Mouse (Mus musculus) naive thymus-derived CD4-positive, alpha-beta T cell, adult 2 months (primary cell): ENCODE results near the gene Idh2.
A peak's percentile ranks its signal among the peaks of the same experiment; 100 is the strongest.

Source experiments
- DNase-seq: peaks from one replicate; pipeline ENCODE4 v3.0.0-alpha.2; 2011; ENCODE audit warnings: low read depth

Gene Idh2

DNA sequence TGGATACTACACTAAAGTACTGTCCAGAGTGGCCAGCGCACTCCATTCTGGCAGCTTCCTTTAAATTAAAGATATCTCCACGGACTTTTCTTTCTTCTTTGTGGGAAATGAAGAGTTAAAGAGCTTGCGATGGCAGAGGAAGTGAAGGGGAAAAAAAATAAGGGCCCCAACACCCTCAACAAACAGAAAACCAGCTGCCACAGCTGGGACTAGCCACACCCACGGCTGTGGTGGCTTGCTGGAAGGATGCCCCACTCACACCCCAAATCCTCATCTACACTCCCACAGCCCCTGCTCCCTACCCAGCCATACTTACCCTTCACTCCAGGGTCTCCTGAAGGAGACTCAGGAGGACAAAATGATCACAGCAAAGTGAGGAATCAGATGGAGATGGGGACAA is 7.9 kb upstream of the Idh2 start:
- DNase-seq: peak; percentile 63

DNA sequence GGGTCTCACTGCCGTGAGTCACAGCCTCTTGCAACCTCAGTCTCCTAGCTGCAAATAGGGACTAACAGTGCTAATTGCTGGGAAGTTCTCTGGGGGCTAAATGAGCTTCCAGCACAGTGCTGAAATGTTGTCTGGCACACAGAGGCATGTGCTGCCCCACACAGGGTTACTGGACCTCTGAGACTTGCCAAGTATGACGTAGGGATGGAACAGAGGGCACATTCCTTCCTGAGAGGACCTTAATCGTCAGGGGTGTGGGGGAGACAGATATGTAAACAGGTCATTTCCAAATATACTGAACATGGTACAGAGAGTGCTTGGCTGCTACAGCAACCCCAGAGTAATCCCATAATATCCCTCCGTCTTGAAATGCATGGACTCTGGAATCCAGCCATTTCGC is 5.9 kb upstream of the Idh2 start:
- DNase-seq: no peak

DNA sequence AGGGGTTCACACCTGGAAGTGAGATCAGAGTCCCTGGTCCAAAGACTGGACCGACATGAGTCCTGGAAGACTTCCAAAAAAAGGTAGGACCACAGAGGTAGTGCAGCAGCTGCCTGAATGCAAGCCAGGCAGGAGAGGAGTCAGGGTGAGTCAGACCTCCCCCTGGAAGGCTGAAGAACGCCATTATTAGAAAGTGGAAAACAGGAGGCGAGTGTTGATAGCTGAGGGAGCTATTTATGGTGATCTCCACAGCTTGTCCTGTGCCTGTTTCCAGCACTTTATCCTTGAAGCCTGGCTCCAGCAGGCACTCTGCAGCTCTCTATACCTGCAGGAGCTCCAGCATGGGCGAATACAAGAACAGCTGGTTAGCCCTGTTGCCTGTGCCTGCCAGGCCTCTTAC is 4.0 kb upstream of the Idh2 start:
- DNase-seq: no peak

DNA sequence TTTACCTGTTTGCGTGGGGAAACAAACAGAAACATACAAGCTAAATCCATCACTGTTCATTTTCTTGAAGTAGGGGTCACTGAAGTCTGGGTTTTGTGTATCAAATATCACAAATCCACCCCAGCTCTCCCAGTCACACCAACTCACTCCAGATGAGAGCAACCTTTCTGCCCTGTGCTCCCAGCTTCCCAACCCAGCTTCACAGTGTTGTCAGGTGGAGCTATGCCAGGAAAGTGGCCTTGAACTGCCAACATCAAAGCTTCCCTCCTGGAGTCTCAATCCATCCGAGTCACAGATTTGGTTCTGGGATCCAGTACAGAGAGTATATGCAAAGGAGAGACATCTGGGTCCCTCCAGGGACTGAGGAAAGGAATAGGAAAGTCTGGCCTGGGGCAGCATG is 966 bp upstream of the Idh2 start:
- no peak for DNase-seq

DNA sequence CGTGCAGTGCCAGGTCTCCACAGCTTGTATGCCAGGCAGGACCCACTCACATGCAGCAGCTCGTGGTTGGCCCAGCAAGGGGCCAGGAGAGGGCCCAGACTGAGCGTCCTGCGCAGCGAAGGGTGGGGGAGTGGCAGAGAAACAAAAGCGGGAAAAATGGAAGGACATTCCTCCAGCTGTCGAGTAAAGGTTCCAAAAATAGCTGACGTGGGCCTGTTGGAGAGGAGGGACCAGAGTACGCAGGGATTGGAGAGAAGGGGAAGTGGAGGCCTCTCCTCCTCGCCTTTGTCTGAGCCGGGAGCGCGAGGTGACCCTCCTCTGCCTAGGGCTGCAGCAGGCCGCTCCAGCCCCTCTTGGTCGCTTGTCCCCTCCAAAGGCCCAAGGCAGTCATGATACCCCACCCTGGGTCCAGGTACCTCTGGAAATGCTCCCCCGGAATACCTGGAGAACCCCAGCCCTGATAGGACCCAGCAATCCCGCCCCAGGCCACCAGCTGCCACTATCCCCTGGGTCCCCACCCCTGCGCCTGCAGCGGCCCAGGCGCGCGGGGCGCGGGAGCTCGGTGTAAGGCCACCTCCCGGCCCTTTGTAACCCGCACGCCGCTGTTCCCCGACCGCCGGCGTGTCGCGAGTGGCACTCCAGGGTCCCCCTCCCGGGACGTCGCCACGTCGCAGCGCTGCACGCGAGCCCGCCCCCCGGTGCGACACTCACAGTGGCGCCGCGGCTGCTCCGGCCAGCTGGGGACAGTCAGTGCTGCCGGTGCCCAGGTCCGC is 555 bp downstream of the Idh2 start:
- no peak for DNase-seq

DNA sequence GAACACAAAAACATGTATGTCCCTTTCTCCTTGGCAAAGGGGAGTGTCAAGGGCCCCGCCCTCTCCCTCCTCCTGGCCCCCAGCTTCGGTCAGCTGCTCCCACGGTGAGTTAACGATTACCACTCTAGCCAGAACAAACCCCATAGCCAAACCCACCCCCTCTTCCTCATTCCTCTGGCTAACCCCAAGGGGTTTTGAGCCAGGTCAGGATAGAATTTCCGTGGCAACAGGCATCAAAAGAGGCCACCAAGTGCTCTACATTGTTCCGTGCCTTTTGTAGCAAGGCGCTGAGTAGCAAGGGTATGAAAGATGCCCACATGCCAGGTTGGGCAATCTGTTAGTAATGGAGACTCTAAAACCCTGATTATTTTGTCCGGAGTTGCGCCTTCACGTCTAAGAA is 1.2 kb downstream of the Idh2 start:
- no peak for DNase-seq

DNA sequence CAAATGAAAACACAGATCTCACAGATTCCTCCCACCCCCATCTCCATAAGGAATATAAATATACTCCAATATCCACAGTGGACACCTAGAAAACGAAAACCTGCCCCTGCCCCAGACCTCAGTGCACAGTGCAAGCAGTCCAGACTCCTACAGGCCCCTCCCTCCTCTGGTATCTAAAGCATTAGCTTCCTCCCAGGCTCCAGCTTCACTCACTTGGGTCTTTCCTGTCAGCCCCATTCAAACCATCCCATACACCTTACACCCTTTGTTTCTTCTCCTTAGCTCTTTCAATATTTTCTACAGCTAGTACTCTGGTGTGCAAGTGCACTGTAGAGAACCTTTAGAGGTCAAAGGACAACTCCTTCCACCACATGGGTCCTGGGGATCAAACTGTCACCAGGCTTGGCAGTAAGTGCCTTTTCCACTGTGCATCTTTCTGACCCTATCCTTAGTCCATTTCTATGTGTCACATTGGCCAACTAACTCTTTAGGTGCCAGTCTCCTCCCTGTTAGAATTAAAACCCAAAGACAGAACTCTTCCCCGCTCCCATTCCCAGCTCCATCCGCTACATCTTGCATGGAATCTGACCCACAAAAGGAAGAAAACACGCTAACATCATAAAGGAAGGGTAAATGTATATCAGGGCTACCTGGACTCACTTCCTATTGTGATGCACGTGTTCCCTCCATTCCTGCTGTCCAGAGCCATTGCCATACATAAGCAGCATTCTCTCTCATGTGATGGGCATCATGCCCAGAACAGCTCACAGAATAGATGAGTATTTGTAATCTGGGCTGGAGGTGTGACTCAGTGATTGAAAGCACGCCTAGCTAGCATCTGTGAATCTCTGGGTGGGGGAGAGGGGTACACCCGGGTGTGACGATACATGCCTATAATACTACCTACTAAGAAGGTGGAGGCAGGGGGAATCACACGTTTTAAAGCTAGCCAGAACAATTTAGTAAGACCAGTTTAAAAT is 3.8 kb downstream of the Idh2 start:
- DNase-seq: no peak

DNA sequence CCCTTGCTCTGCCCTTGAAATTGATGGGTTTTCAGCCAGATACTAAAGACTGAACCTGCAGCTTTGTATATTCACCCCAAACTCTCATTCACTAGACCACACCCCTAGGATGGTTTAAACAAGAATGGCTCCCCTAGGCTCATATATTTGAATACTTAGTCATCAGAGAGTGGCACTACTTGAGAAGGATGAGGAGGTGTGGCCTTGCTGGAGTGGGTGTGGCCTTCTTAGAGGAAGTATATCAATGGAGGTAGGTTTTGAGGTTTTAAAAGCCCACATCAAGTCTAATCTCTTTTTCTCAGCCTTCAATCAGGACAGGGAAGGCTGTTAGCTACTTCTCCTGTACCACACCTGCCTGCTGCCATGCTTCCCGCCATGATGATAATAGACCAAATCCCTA is 8.8 kb downstream of the Idh2 start:
- DNase-seq: no peak

DNA sequence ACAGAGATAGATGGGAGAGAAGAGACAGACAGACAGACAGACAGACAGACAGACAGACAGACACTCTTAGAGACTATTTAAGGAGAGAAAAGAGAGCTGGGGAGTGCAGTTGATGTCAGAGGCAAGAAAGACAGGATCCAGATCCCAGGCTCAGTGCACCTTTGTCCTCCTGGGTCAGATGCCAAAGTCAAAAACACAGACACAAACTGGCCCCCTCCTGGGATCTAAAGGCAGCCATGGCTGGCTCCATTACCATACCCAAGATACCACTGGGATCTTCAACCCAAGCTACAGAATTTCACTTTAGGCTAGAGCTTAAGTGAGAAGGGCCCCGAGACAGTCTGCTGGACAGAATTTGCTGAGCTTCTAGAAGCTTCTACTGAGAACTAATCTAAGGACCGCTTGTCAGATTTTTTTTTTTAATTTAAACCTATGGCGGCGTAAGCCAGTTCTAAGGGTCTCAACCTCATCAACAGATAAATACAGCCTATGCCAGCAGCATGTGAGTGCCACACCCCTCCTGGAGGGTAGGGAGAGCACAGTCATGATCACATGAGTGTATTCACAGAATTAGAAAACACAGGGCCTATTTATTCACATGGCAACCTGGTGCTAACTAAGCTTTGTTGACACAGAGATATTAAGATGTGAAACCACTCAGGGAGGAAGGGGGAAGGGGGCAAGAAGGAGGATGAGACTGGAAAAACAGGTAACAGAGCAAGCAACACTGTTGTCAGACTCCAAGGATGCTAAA is 9.4 kb downstream of the Idh2 start:
- no peak for DNase-seq

DNA sequence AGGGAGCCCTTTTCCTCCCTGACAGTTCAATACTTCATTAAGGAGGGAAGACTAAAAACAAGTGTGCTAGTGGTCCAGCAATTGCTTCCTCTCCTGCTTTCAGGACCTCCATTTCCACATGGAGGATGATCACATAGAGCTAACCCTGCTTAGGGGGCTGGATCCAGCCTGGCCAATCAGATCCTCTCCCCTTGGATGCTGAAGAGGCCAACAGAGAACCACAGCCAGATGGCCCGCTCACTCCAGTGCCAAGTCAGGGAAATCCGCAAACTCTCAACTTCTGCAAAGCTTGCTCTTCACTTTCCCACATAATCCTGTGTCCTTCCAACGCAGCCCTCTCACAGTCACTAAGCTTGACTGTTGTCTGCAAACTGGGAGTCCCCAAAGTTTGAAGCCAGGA is 11.9 kb downstream of the Idh2 start:
- no peak for DNase-seq

DNA sequence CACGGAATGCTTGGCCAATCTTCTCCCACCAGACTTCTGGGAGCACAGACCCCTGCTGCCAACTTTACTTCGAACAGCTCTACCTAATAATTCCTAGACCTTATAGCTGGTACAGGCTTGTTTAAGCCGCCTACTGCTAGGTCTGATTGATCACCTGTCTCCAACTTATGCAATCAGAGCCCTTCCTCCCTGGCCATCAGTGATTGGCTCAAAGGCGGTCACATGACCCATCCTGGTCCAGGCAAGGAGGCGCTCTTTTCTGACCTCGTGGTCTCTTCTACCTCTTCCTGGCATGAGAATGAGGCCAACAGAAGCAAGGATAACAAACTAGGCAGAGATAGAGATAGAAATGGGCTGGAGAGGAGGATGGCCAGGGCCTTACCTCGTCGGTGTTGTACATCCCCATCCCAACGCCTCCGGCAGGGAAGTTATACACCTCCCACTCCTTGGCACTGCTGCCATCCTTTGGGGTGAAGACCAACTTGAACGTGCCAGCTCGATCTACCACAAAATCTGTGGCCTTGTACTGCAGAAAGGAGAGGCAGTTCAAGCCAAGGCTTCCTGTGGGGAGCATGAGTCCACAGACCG is 16.7 kb downstream of the Idh2 start:
- DNase-seq: no peak

DNA sequence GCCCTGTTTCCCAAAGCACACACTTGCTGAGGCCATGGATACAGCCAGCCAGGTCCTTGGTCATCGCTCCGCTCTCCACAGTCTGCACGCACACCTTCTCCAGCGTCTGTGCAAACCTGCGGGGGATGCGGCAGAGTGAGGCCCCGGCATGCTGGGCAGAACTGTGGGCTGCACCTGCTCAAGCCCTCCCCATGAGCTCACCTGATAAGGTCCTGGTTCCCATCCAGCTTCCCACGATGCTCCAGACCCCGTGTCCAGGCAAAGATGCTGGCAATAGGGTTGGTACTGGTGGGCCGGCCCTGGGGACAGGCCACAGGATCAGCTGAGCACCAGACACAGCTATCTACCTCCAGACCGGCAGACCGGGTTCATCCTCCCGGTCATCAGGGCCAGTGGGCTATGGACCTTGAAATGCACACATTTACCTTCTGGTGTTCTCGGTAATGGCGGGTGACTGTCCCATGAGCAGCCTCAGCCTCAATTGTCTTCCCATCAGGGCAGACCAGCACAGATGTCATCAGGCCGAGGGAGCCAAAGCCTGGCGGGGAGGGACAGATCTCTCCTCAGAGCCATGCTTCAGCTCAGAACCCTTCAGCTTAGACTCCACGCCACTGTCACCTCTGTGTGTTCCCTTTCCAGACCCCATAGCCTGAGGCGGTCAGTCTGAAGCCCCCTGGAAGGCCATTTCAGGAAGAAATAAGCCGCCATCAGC is 19.4 kb downstream of the Idh2 start:
- DNase-seq: no peak

DNA sequence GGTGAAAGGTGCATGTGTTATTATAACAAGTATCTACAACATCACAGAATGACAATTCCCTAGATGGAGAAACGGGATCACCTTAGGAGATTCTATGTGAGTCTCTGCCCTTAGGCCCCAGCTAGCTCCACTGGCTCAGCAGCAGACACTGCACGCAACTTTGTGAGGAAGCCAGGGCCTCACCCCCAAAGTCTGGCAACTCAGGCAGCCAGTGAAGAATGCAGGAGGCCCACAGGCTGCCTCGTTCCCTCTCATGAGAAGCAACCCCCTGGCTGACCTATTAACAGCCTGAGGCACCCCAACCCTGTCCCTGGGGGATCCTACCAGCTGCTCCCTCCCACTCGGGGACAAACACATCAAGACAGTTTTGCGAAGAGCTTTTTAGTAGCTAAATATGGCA is 20.7 kb downstream of the Idh2 start:
- DNase-seq: no peak

DNA sequence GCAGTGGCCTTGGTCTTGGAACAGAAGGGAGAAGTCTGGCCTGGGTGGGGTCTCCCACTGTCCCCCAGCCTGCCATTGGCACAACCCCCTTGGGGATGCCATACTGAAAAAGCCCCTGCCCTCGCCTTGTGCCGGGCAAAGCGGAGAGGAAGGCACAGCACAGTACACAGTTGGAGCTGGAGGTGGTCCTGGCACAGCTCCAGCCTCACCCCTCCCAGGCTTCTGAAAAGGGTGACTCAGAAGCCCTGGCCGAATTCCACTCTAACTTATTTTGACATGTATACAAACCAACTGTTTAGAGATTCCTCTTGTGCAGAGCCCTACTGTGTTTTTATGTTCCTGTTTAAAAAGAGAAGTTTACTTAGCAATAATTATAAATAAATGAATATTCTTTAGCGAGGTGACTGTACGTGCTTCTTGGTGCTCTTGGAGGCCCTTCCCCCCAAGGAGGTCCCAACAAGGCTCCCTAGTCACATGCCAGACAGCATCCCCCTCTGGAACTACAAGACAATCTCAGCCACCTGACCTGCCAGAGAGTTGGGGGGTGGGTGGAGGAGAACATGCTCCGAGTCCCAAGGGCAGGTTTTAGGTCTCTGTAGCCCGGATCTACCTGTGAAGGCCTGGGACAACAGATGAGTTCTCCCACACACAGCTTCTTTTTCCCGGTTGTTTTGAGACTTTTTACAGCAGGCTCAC is 22.7 kb downstream of the Idh2 start:
- DNase-seq: no peak

DNA sequence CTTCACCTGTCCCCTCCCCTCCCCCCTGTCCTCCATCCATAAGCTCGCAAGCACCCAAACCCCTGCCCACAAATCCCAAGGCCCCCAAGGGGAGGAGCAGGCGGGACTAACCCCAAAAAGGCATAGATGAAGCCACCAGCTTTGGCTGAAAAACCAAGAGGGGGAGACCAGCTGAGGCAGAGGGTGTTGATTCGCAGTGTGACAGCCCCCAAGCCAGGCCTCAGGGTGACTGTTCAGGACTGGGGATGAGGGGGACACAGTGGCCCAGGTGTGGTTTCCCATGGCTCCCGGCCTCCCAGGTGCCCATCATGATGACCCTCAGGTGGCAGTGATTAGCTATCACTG is 23.4 kb downstream of the Idh2 start:
- DNase-seq: no peak

DNA sequence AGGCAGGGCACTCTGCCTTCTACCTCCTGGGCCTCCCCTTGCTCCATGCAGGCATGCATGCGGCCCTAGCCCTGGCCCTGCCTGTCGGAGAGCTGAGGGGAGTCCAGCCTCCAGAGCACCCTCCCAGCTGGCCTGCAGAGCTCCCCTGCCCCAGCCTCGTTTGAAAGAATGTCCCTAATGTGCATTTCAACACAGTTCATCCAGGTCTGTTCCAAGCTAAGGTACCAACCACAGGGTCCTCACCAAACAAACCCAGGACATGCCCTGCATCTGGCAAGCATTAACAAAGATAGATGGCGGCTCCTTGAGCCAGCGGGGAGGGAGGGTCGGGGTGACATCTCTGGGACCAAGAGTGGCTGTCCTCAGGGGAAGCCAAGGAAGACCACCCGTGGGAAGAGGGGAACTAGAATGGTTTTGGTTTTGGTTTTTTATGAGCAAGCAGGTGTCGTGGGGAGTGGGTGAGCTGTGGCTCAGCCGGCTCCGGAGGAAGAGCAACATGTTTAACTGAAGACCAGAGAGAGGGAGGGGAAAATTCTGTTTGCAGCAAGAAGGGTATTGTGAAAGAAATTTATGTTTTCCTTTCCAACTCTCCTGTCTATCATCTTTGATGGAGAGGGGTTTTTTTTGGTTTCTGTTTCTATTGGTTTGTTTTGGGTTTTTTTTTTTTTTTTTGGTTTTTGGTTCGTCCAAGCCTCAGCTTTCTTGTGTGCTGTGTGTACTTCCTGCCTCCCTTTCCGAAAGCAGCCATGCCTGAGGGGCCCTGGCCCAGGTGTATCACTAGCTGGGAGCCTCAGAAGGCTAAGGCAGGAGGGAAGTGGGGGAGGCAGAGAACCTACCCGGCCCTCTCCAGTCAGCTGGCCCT is 24.0 kb downstream of the Idh2 start:
- DNase-seq: peak; percentile 76

DNA sequence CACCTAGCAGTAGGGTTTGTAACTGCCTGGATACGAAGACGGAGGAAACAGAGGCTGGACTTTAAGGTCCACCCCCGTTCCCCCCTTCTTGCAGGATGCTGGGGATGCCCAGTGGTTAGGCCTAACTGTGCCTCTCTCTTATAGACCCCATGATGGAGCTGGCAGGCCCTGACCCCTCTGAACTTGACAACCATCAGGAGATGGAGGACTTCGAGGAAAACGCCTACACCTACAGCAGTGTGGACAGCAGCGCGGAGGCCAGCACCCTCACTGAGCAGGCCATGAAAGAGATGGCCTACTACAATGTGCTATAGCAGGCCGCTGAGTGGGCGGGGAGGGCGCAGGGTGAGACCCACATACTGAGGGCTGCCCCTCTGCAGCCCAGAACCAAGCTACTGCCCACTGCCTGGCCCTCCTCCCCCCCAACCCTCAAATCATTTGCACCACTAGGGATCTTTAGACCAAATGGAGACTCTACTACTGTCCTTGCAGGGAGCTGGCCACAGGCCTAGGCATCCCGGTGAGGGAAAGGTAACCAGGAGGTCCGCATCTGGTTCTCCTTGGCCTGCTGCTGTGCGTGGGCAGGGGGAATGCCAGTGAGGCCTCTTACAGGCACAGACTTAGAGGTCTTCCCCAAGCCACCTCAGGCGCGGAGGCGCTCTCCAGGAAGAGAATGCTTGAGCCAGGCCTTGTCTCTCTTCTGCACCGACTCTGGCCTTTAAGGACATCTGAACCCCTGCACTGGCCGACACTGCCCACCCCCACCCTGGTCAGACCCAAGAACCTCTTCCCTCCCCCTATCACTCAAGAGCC is 24.8 kb downstream of the Idh2 start:
- DNase-seq: no peak

DNA sequence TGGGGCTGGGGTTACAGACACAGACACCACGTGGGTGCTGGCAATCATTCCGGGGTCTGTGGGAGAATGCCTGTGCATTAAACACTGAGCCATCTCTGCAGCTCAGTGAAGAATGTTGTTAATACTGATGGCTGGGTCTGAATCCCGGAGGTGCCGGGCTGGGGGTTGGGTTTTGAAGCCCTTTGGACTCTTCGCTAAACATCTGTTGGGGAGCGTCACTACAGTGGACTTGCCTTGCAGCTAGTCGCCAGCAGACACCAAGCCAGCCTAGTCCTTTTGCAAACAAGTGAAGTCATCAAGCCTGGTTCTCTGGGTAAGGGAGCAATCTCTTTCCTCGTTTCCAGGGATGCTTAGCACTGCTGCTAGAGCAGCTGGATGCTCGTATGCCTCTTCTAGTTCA is 27.0 kb downstream of the Idh2 start:
- DNase-seq: no peak
